Mouse (Mus musculus) frontal cortex, postnatal 10 days (tissue): ENCODE data around the gene Cadm2.

Experiments
- DNase-seq, 2 experiments: peaks; one replicate each; pipeline ENCODE4 v3.0.0; 2022; ENCODE audit warnings: low spot score in 2 of 2, mixed read lengths in 1 of 2

Gene Cadm2

GRCm38 (mm10) chr16:67162211-67162790 is 458.4 kb downstream of the Cadm2 start:
- no peak for DNase-seq

GRCm38 (mm10) chr16:67124811-67125210 is 495.9 kb downstream of the Cadm2 start:
- DNase-seq: no peak

GRCm38 (mm10) chr16:67122532-67122931 is 498.2 kb downstream of the Cadm2 start:
- no peak for DNase-seq

- DNase-seq: no peak
These were observed 498.9 kb downstream of the Cadm2 start for GRCm38 (mm10) chr16:67121781-67122180.

GRCm38 (mm10) chr16:67106478-67107061 is 514.1 kb downstream of the Cadm2 start:
- DNase-seq: no peak

- peak in 1 of 2 experiments; percentile 20 for DNase-seq
These were observed 524.0 kb downstream of the Cadm2 start for GRCm38 (mm10) chr16:67096706-67097105.

GRCm38 (mm10) chr16:67095916-67096315 is 524.8 kb downstream of the Cadm2 start:
- no peak for DNase-seq

GRCm38 (mm10) chr16:67089747-67090146 is 531.0 kb downstream of the Cadm2 start:
- DNase-seq: peak in 1 of 2 experiments; percentile 33

GRCm38 (mm10) chr16:67079318-67079717 is 541.4 kb downstream of the Cadm2 start:
- DNase-seq: no peak

- no peak for DNase-seq
These were observed 544.4 kb downstream of the Cadm2 start for GRCm38 (mm10) chr16:67076169-67076895.

- no peak for DNase-seq
These were observed 552.2 kb downstream of the Cadm2 start for GRCm38 (mm10) chr16:67068461-67068860.

GRCm38 (mm10) chr16:67030918-67031317 is 589.8 kb downstream of the Cadm2 start:
- no peak for DNase-seq

- no peak for DNase-seq
These were observed 600.9 kb downstream of the Cadm2 start for GRCm38 (mm10) chr16:67019856-67020255.

GRCm38 (mm10) chr16:67017710-67018109 is 603.0 kb downstream of the Cadm2 start:
- no peak for DNase-seq

- no peak for DNase-seq
These were observed 617.5 kb downstream of the Cadm2 start for GRCm38 (mm10) chr16:67003161-67003560.

GRCm38 (mm10) chr16:67001707-67002106 is 619.0 kb downstream of the Cadm2 start:
- DNase-seq: no peak

- DNase-seq: no peak
These were observed 623.2 kb downstream of the Cadm2 start for GRCm38 (mm10) chr16:66997461-66997860.

- DNase-seq: no peak
These were observed 633.0 kb downstream of the Cadm2 start for GRCm38 (mm10) chr16:66987741-66988140.

GRCm38 (mm10) chr16:66986879-66987278 is 633.8 kb downstream of the Cadm2 start:
- DNase-seq: no peak

GRCm38 (mm10) chr16:66970912-66971311 is 649.8 kb downstream of the Cadm2 start:
- no peak for DNase-seq

GRCm38 (mm10) chr16:66969520-66970144 is 651.1 kb downstream of the Cadm2 start:
- no peak for DNase-seq

GRCm38 (mm10) chr16:66968336-66968735 is 652.4 kb downstream of the Cadm2 start:
- DNase-seq: no peak

- no peak for DNase-seq
These were observed 653.0 kb downstream of the Cadm2 start for GRCm38 (mm10) chr16:66967686-66968085.
